Mouse (Mus musculus): Measurements from ENCODE around the gene Rtn4rl1.

DNA sequence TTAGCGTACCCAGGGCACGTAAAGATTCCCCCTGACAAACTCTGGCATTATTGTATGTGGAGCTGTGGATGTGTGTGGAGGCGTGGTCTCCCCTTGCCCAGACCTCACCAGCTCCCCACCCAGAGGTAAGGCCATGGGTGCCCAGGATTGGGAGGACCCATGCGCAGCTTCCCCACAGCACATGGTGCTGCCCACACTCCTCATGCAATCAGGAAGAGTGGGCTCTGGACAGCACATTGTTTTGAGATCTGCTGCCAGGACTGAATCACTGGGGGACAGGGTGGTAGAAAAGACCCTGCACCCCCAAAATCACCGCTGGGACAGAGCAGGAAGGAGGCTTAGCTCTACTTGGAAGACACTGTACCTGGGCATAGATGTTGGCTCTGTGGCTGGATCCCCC, 9.0 kb upstream of the Rtn4rl1 start:
- TF ChIP-seq CTCF (IDR thresholded peaks at IDR 0.05; ENCODE audit: low read depth) (no peak), EP300 (IDR thresholded peaks at IDR 0.05; ENCODE audit: low read depth) (no peak)

Measured in liver, postnatal 0 days (tissue).